Mouse (Mus musculus): ENCODE data around the gene Rhox13.

Gene Rhox13

GRCm38 (mm10) chrX:38120982-38121381, at the start of gene Rhox13:
Gene Rhox13, plus strand, starts transcription at chrX:38121219.
- DNase-seq (ENCODE audit: low spot score), result no peak

GRCm38 (mm10) chrX:38084226-38084625, 36.8 kb upstream of the Rhox13 start:
- peak; percentile 62 for DNase-seq (ENCODE audit: low spot score)

- no peak for DNase-seq (ENCODE audit: low spot score)
Observed at GRCm38 (mm10) chrX:38085041-38085440, 36.0 kb upstream of the Rhox13 start, which contains the start of gene Rhox11. Gene Rhox11, minus strand, starts transcription at chrX:38085141.

GRCm38 (mm10) chrX:38110807-38111206, 10.2 kb upstream of the Rhox13 start, which contains the start of gene Rhox12:
Gene Rhox12, minus strand, starts transcription at chrX:38110907.
- DNase-seq (ENCODE audit: low spot score), result no peak

- no peak for DNase-seq (ENCODE audit: low spot score)
Observed at GRCm38 (mm10) chrX:38121478-38121877, 459 bp downstream of the Rhox13 start.

GRCm38 (mm10) chrX:38159097-38159496, 38.1 kb downstream of the Rhox13 start:
- no peak for DNase-seq (ENCODE audit: low spot score)

- no peak for DNase-seq (ENCODE audit: low spot score)
Observed at GRCm38 (mm10) chrX:38165315-38165714, 44.3 kb downstream of the Rhox13 start.

- no peak for DNase-seq (ENCODE audit: low spot score)
Observed at GRCm38 (mm10) chrX:38166064-38166463, 45.0 kb downstream of the Rhox13 start.

- DNase-seq (ENCODE audit: low spot score), result no peak
Observed at GRCm38 (mm10) chrX:38166592-38166991, 45.6 kb downstream of the Rhox13 start.
